Mouse (Mus musculus) testis, adult 2 months (tissue): ENCODE measurements around the gene Dtymk.

Source experiments
- CTCF ChIP-seq: fragments of 200-500 bp; IDR thresholded peaks from 2 replicates; pipeline ENCODE4 v1.5.1; 2012; ENCODE audit warnings: low read depth, mild to moderate bottlenecking, inconsistent platforms, low read length, moderate library complexity; ENCODE audit not compliant: control insufficient read depth, insufficient read depth, insufficient replicate concordance
- POLR2A ChIP-seq: fragments of 200-500 bp; IDR thresholded peaks from 2 replicates; pipeline ENCODE4 v1.6.1; 2012; ENCODE audit warnings: low read depth, mild to moderate bottlenecking, inconsistent platforms, low read length, moderate library complexity; ENCODE audit not compliant: control insufficient read depth

DNA sequence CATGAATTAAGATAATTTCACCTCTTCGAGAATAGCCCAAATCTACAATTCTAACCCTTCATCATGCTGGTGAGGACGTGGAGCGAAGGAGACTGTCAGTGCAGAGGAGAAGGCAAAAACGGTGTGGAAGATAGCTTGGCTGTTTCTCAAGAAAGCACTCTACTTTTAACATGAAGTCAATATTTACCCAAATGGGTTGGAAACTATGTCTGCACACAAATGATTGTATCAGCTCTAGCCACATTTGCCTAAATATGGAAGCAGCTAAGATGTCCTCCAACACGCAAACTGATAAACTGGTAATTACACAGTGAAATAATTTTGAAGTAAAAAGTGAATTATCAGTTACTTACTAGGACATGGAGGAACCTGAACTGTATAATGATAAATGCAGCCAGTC, 1.0 kb upstream of the Dtymk start:
- no peak for TF ChIP-seq CTCF
- TF ChIP-seq POLR2A, result no peak
